Mouse (Mus musculus): ENCODE results near the gene Fam221b. TPM values are rescaled to one million over a fixed set of nuclear protein-coding genes. Genes with fewer than 3 reads are reported as not detected.

Fam221b gene
- polyA plus RNA-seq, 1 experiment: 1.4 TPM

DNA sequence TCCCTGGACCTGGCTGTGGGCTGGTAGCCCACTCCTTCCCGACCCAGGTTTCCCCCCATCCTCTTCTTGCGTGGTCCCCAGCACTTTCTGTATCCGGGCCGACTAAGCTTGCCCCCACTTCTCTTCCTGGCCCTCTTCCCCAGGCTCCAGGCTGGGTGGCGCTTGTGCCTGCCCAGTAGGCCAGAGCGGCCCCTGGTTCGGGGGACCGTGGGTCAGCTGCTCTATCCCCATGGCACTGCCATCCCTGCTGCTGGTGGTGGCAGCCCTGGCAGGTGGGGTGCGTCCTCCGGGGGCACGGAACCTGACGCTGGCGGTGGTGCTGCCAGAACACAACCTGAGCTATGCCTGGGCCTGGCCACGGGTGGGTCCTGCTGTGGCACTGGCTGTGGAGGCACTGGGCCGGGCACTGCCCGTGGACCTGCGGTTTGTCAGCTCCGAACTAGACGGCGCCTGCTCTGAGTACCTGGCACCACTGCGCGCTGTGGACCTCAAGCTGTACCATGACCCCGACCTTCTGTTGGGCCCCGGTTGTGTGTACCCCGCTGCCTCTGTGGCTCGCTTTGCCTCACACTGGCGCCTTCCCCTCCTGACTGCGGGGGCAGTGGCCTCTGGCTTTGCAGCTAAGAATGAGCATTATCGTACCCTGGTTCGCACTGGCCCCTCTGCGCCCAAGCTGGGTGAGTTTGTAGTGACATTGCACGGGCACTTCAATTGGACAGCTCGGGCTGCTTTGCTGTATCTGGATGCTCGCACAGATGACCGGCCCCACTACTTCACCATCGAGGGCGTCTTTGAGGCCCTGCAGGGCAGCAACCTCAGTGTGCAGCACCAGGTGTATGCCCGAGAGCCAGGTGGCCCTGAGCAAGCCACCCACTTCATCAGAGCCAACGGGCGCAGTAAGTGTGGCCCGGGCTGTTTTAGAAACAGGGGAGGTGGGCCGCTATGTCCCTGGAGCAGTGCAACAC is 36.7 kb downstream of the Fam221b start:
- H3K27me3 ChIP-seq (ENCODE audit: control insufficient read depth, insufficient read depth, insufficient read length): no peaks in the 10 kb centered on the region
- H3K79me3 ChIP-seq (ENCODE audit: low read depth): no peaks in the 10 kb centered on the region
- H3K79me2 ChIP-seq (ENCODE audit: control insufficient read depth, insufficient read depth): no peaks in the 10 kb centered on the region
- TF ChIP-seq MYOD1 (IDR thresholded peaks at IDR 0.05; ENCODE audit: control insufficient read depth, insufficient read length, low read depth) (no peak), CTCF (IDR thresholded peaks at IDR 0.05; ENCODE audit: control insufficient read depth, insufficient read depth, insufficient read length) (no peak), USF1 (IDR thresholded peaks at IDR 0.05; ENCODE audit: low read depth) (no peak)
- H3K36me3 ChIP-seq (ENCODE audit: control insufficient read depth, insufficient read depth): no peaks in the 10 kb centered on the region
- H3ac ChIP-seq (ENCODE audit: control insufficient read depth, insufficient read length, low read depth): peak overlapping the region; percentile 88
- H3K4me3 ChIP-seq (ENCODE audit: insufficient read depth, poor library complexity, severe bottlenecking): peak overlapping the region; percentile 28

DNA sequence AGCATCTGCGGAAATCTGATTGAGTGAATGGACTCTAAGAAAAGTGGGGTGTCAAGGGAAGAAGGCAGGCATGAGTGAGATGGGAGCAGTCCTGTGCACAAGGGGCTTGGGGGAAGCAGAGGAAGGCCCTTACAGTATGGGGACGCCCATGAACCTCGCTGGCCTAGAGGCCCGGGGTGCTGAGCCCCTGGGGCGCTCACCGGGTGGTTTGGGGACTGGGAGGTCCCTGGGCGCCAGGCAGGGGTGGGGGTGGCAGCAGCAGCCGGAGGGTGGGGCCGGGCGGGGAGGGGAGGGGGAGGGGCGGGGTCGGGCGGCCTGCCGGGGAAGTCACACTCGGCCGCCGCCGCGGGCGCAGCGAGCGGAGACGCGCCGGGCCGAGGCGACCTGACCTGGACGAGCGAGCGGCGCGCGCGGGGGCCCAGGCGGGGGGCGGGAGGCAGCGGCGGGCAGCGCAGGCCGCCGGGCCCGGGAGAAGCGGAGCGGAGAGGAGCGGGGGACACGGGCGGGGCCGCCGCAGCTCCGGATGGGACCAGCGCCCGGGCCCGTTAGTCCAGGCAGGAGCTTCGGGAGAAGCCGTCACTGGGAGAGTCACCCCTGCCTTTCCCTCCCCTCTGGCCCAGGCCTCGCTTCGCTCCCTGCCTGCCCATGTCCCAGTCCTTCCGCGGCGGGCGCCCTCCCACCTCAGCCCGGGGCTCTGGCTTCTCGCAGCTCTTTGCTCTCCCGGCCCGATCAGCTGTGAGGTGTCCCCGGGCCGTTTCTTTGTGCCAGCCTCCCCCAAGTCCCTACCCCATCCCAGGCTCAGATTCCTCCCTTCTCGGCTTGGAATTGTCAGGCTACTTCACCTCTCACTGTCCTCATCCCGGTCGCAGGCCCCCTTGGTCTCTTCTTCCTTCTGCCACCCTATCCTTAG is 37.6 kb downstream of the Fam221b start, which contains the start of gene Npr2:
Npr2 (plus strand) TSS at position 890 of the 910 bp plus-strand sequence.
- H3K36me3 ChIP-seq (ENCODE audit: control insufficient read depth, insufficient read depth): no peaks in the 10 kb centered on the region
- TF ChIP-seq CEBPB (IDR thresholded peaks at IDR 0.05; ENCODE audit: low read depth): no peak
- no peak for TF ChIP-seq MAX (IDR thresholded peaks at IDR 0.05)
- TF ChIP-seq USF1 (IDR thresholded peaks at IDR 0.05; ENCODE audit: low read depth): no peak
- TF ChIP-seq FOSL1 (IDR thresholded peaks at IDR 0.05; ENCODE audit: insufficient read depth, low read length, poor library complexity, severe bottlenecking): no peak
- TF ChIP-seq MYOD1 (IDR thresholded peaks at IDR 0.05; ENCODE audit: control insufficient read depth, insufficient read length, low read depth): no peak
- no peak for TF ChIP-seq CTCF (IDR thresholded peaks at IDR 0.05; ENCODE audit: control insufficient read depth, insufficient read depth, insufficient read length)
- TF ChIP-seq MYOG (IDR thresholded peaks at IDR 0.05; ENCODE audit: control insufficient read depth, extremely low read depth, insufficient read length): no peak
- peak within 1 kb of the TSS; percentile 28 for H3K4me3 ChIP-seq (ENCODE audit: insufficient read depth, poor library complexity, severe bottlenecking)
- peak within 1 kb of the TSS; percentile 88 for H3ac ChIP-seq (ENCODE audit: control insufficient read depth, insufficient read length, low read depth)
- H3K27me3 ChIP-seq (ENCODE audit: control insufficient read depth, insufficient read depth, insufficient read length): no peaks in the 10 kb centered on the region
- no peaks in the 10 kb centered on the region for H3K79me3 ChIP-seq (ENCODE audit: low read depth)
- H3K79me2 ChIP-seq (ENCODE audit: control insufficient read depth, insufficient read depth): no peaks in the 10 kb centered on the region

DNA sequence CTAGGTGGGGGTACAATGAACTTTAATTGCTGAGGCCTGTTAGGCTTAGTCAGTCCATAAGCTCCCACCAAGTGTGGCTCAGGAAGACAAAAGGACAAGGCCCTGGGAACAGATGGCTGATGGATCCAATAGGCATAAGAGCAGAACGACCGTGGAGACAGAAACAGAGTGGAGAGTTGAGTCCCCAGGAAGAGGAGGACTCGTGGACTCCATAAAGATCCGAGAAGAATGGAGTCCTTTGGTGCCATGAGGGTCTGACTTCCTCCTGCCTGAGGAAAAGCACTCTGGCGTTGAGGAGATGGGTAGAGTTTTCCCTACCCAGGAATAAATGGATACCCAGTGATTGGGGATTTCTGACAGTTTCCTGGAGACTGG is 38.3 kb downstream of the Fam221b start:
- Histone ChIP-seq H3K79me3 (ENCODE audit: low read depth) (no peaks in the 10 kb centered on the region), H3K79me2 (ENCODE audit: control insufficient read depth, insufficient read depth) (no peaks in the 10 kb centered on the region), H3K4me3 (ENCODE audit: insufficient read depth, poor library complexity, severe bottlenecking) (no peak overlapping the region), H3K36me3 (ENCODE audit: control insufficient read depth, insufficient read depth) (no peaks in the 10 kb centered on the region), H3K27me3 (ENCODE audit: control insufficient read depth, insufficient read depth, insufficient read length) (no peaks in the 10 kb centered on the region), H3ac (ENCODE audit: control insufficient read depth, insufficient read length, low read depth) (no peak overlapping the region)
- TF ChIP-seq MAX (IDR thresholded peaks at IDR 0.05) (no peak), USF1 (IDR thresholded peaks at IDR 0.05; ENCODE audit: low read depth) (no peak), CTCF (IDR thresholded peaks at IDR 0.05; ENCODE audit: control insufficient read depth, insufficient read depth, insufficient read length) (no peak), MYOG (IDR thresholded peaks at IDR 0.05; ENCODE audit: control insufficient read depth, extremely low read depth, insufficient read length) (no peak), MYOD1 (IDR thresholded peaks at IDR 0.05; ENCODE audit: control insufficient read depth, insufficient read length, low read depth) (no peak), FOSL1 (IDR thresholded peaks at IDR 0.05; ENCODE audit: insufficient read depth, low read length, poor library complexity, severe bottlenecking) (no peak), CEBPB (IDR thresholded peaks at IDR 0.05; ENCODE audit: low read depth) (no peak)

DNA sequence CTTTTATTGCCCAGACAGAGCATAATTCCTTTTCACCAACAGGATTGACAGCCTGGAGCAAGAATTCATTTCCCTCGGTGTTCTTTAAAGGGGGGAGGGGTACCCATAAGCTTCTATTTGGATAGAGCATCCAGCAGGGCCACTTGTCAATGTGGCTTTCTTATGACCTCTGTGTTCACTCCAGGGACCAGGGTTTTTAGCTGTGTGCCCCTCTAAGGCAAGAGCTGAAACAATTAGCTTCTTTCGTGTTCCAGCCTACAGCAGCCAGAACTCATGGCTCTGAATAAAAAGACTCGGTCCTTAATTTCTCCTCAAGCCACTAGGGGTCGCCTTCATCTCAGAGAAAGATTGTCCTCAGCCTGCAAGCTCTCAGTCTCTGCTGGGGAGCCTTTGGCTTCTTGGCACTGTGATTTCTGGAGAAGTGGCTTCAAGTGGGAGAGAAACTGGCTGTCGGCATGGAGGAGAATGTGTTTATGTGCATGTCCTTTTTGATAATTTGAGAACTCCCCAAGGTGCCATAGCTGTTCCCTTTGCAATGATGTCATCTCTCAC is 38.8 kb downstream of the Fam221b start:
- no peaks in the 10 kb centered on the region for H3K36me3 ChIP-seq (ENCODE audit: control insufficient read depth, insufficient read depth)
- H3K79me2 ChIP-seq (ENCODE audit: control insufficient read depth, insufficient read depth): no peaks in the 10 kb centered on the region
- TF ChIP-seq USF1 (IDR thresholded peaks at IDR 0.05; ENCODE audit: low read depth) (no peak), MYOD1 (IDR thresholded peaks at IDR 0.05; ENCODE audit: control insufficient read depth, insufficient read length, low read depth) (no peak), FOSL1 (IDR thresholded peaks at IDR 0.05; ENCODE audit: insufficient read depth, low read length, poor library complexity, severe bottlenecking) (no peak), CTCF (IDR thresholded peaks at IDR 0.05; ENCODE audit: control insufficient read depth, insufficient read depth, insufficient read length) (peak; percentile 18)
- H3K79me3 ChIP-seq (ENCODE audit: low read depth): no peaks in the 10 kb centered on the region
- no peak overlapping the region for H3ac ChIP-seq (ENCODE audit: control insufficient read depth, insufficient read length, low read depth)
- H3K27me3 ChIP-seq (ENCODE audit: control insufficient read depth, insufficient read depth, insufficient read length): no peaks in the 10 kb centered on the region
- no peak overlapping the region for H3K4me3 ChIP-seq (ENCODE audit: insufficient read depth, poor library complexity, severe bottlenecking)

DNA sequence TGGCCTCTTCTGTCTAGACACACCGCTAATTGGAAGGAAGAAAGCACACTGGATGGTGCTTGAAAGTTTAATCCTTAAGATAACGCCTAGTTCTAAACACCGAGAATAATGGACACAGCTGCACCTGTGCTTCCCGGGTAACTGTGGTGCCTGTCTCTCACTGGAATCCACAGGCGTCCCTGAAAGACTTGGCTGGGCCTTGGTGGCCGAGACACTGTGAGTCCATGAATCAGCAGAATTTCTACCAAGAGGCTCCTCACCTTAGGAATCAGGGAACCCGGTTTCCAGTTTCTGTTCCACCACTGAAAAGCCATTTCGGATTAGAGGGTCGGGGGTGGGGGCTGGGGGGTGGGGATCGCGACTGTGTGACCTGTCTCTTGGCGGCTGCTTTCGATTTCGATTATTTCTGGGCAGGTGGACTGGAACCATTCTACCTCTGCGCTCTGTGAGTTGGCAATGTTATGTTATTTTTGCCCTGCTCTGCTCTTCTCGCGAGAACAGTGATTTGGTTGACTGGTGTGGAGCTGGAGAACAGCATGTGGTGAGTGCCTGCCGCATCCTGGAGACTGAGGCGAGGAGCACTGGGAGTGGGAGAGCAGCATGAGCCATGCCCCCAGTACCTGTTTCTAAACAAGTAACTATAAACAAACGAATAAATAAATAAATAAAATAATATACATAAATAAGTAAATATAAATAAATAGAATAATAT is 39.7 kb downstream of the Fam221b start:
- no peak for TF ChIP-seq MYOD1 (IDR thresholded peaks at IDR 0.05; ENCODE audit: control insufficient read depth, insufficient read length, low read depth)
- no peak for TF ChIP-seq MAX (IDR thresholded peaks at IDR 0.05)
- TF ChIP-seq CEBPB (IDR thresholded peaks at IDR 0.05; ENCODE audit: low read depth): no peak
- TF ChIP-seq MYOG (IDR thresholded peaks at IDR 0.05; ENCODE audit: control insufficient read depth, extremely low read depth, insufficient read length): no peak
- no peak for TF ChIP-seq CTCF (IDR thresholded peaks at IDR 0.05; ENCODE audit: control insufficient read depth, insufficient read depth, insufficient read length)
- no peak for TF ChIP-seq USF1 (IDR thresholded peaks at IDR 0.05; ENCODE audit: low read depth)
- no peak for TF ChIP-seq FOSL1 (IDR thresholded peaks at IDR 0.05; ENCODE audit: insufficient read depth, low read length, poor library complexity, severe bottlenecking)
- Histone ChIP-seq H3K4me3 (ENCODE audit: insufficient read depth, poor library complexity, severe bottlenecking) (no peak overlapping the region), H3K36me3 (ENCODE audit: control insufficient read depth, insufficient read depth) (no peaks in the 10 kb centered on the region), H3K27me3 (ENCODE audit: control insufficient read depth, insufficient read depth, insufficient read length) (no peaks in the 10 kb centered on the region), H3ac (ENCODE audit: control insufficient read depth, insufficient read length, low read depth) (no peak overlapping the region), H3K79me2 (ENCODE audit: control insufficient read depth, insufficient read depth) (no peaks in the 10 kb centered on the region), H3K79me3 (ENCODE audit: low read depth) (no peaks in the 10 kb centered on the region)
